In the genomic region with DNA sequence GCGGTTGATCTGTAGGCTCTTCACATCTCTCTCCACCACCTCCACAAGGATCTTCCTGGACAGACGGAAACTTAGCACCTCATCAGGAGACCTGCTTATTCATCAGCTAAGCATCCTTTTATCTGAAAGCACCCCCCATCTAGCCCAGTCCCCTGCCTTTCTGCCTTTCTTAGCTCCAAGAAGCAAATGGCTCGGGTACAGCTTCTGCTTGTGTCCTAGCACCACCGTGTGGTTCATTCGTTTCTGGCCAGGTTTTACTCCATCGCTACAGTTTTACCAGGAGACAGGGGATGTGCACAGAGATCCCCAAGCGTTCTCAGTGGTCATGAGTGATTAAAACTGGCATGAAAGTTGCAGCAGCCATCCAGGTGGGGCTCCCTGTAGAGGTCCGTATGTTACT, we compare ENCODE assay signal across 12 mouse cellular contexts.
DNase-seq lines count a peak whose midpoint lies in the region; TF ChIP-seq lines count a peak whose summit lies in the region.
"Had no signal": no experiment of that assay in that cellular context is flagged by ENCODE, and none has a peak within 500 bp of the region (broad histone marks: within the 10 kb centered on the region; RNA-seq: fewer than 3 reads in every experiment).

No protein-coding gene starts in this region.

- 48% methylated on average over 8 of the region's 8 CpGs for WGBS in lung, adult 2 months

- peak; percentile 18 for DNase-seq in adrenal gland, adult 2 months
- no peak for DNase-seq in adrenal gland, postnatal 25 days
- peak; percentile 23 for DNase-seq in heart, postnatal 4 days
- no peak for DNase-seq in heart, adult 9 months (ENCODE audit: low spot score in 2 of 2)
- no peak for DNase-seq in lung, adult 2 months
- DNase-seq in lung, postnatal 14 days = no peak
- peak; percentile 20 to 21 for DNase-seq in adrenal gland, postnatal 36 days
- DNase-seq in thymus, adult 18-20 months = no peak

- TF ChIP-seq CTCF in lung, adult 2 months (IDR thresholded peaks at IDR 0.05; ENCODE audit: insufficient read depth, low read length) = 0 out of 2 replicates have a peak, but pooled peaks have one; percentile 16

- H3K4me1 ChIP-seq in lung, adult 2 months (ENCODE audit: control insufficient read depth, insufficient read depth, low read length) = no peaks in the 10 kb centered on the region

- no peak for TF ChIP-seq POLR2A in lung, adult 2 months (IDR thresholded peaks at IDR 0.05; ENCODE audit: borderline replicate concordance, extremely low read depth, low read depth, low read length)

- no peak overlapping the region for H3K4me3 ChIP-seq in lung, adult 2 months (replicated peaks; ENCODE audit: extremely low read depth, low read depth, low read length)
- H3K4me3 ChIP-seq: embryonic facial prominence, embryonic 13.5 days; limb, embryonic 13.5 days; megakaryocyte, embryonic 14.5 days; neural tube, embryonic 12.5 days had no signal

Comparison
In these comparisons a context has a peak if more than half of its experiments do, and no peak if none do; other contexts are left out.
1. DNase-seq: peak in adrenal gland, adult 2 months (single experiment), heart, postnatal 4 days (single experiment) and adrenal gland, postnatal 36 days (2 of 2); none in adrenal gland, postnatal 25 days (single experiment), heart, adult 9 months (0 of 2), lung, adult 2 months (single experiment), lung, postnatal 14 days (single experiment) and thymus, adult 18-20 months (0 of 2).